In the genomic region with DNA sequence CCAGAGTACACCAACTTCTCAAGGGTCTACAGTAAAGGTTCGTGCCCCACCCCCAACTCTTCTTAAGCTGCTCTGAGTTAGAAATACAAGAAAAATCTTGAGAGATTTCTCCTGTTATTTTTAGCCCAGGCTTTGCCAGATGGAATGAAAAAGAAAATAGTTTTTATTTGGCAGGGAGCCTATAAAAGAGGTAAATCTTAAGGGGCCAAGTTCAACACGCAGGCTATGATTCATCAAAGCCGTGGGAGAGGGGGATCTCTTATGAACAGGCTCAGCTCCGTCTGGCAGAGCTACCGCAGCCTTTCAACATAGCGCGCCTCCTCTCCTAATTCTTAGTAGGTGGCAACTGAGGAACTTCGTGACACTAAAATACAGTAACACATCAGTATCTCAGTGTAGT, we compare ENCODE assay signal across 15 mouse cellular contexts. TPM values are rescaled to one million over a fixed set of nuclear protein-coding genes. Genes with fewer than 3 reads are reported as not detected.
DNase-seq lines count a peak whose midpoint lies in the region; ATAC-seq and TF ChIP-seq lines count a peak whose summit lies in the region.
"Had no signal": no experiment of that assay in that cellular context is flagged by ENCODE, and none has a peak within 500 bp of the region (broad histone marks: within the 10 kb centered on the region; RNA-seq: fewer than 3 reads in every experiment).

No protein-coding gene starts in this region.

- H3K27me3 ChIP-seq in lung, embryonic 15.5 days = no peaks in the 10 kb centered on the region
- H3K27me3 ChIP-seq in myocyte (ENCODE audit: control insufficient read depth, insufficient read depth, insufficient read length) = no peaks in the 10 kb centered on the region
- H3K27me3 ChIP-seq in midbrain, embryonic 13.5 days = no peaks in the 10 kb centered on the region
- no peaks in the 10 kb centered on the region for H3K27me3 ChIP-seq in hindbrain, embryonic 14.5 days (ENCODE audit: control insufficient read depth, insufficient read depth, low read length)
- H3K27me3 ChIP-seq: CH12.LX; heart, embryonic 15.5 days had no signal

- no peaks in the 10 kb centered on the region for H3K9me3 ChIP-seq in lung, embryonic 15.5 days
- no peaks in the 10 kb centered on the region for H3K9me3 ChIP-seq in midbrain, embryonic 13.5 days
- no peaks in the 10 kb centered on the region for H3K9me3 ChIP-seq in hindbrain, embryonic 14.5 days (ENCODE audit: control insufficient read depth, low read length)
- H3K9me3 ChIP-seq: heart, embryonic 15.5 days had no signal

- H3K36me3 ChIP-seq in lung, embryonic 15.5 days = peaks cover 94% of the 10 kb centered on the region
- H3K36me3 ChIP-seq in myocyte (ENCODE audit: control insufficient read depth, insufficient read depth) = peaks cover 97% of the 10 kb centered on the region
- H3K36me3 ChIP-seq in midbrain, embryonic 13.5 days = peaks cover 97% of the 10 kb centered on the region
- H3K36me3 ChIP-seq in hindbrain, embryonic 14.5 days (replicated peaks; ENCODE audit: control insufficient read depth, insufficient read depth) = peaks cover 100% of the 10 kb centered on the region

- intact Hi-C loops in heart, postnatal 36 days (cut with DNase I) = no loop called here

- H3K9ac ChIP-seq in lung, embryonic 15.5 days = no peak overlapping the region
- no peak overlapping the region for H3K9ac ChIP-seq in midbrain, embryonic 13.5 days (replicated peaks)
- H3K9ac ChIP-seq in hindbrain, embryonic 14.5 days = no peak overlapping the region
- H3K9ac ChIP-seq: heart, embryonic 15.5 days had no signal

- H3K79me2 ChIP-seq in myocyte (ENCODE audit: control insufficient read depth, insufficient read depth) = peaks cover 79% of the 10 kb centered on the region

- no peak overlapping the region for H3K4me3 ChIP-seq in lung, embryonic 15.5 days
- H3K4me3 ChIP-seq in myocyte = no peak overlapping the region
- no peak overlapping the region for H3K4me3 ChIP-seq in midbrain, embryonic 13.5 days (replicated peaks)
- H3K4me3 ChIP-seq in hindbrain, embryonic 14.5 days (replicated peaks; ENCODE audit: low read length) = no peak overlapping the region
- H3K4me3 ChIP-seq: heart, embryonic 15.5 days had no signal

- 45% methylated on average over 8 of the region's 8 CpGs for WGBS in lung, embryonic 15.5 days
- WGBS in midbrain, embryonic 13.5 days = 84% methylated on average over 8 of the region's 8 CpGs
- WGBS in hindbrain, embryonic 14.5 days = 79% methylated on average over 8 of the region's 8 CpGs

- peak; percentile 27 for TF ChIP-seq POLR2A in myocyte (IDR thresholded peaks at IDR 0.05; ENCODE audit: insufficient read length, low read depth)

- 0 out of 2 replicates have a peak overlapping the region, but pooled peaks have one; percentile 29 for H3K27ac ChIP-seq in lung, embryonic 15.5 days
- H3K27ac ChIP-seq in midbrain, embryonic 13.5 days = no peak overlapping the region
- H3K27ac ChIP-seq in hindbrain, embryonic 14.5 days = no peak overlapping the region
- H3K27ac ChIP-seq: heart, embryonic 15.5 days; hindbrain, postnatal 0 days had no signal

- peak; percentile 87 for DNase-seq in heart, adult 11 months
- no peak for DNase-seq in heart, postnatal 36 days
- DNase-seq in lung, postnatal 14 days = no peak
- DNase-seq in brain, adult 2 months (ENCODE audit: low read depth, low spot score) = peak; percentile 93
- no peak for DNase-seq in hindbrain, embryonic 14.5 days (ENCODE audit: low spot score)
- DNase-seq: adrenal gland, adult 2 months; gastrocnemius, postnatal 14 days; spleen, adult 18-20 months; thymus, adult 18-20 months had no signal

- no peak for ATAC-seq in lung, embryonic 15.5 days (ENCODE audit: borderline replicate concordance, extremely low read depth, low FRiP score, low TSS enrichment)
- no peak for ATAC-seq in midbrain, embryonic 13.5 days
- no peak for ATAC-seq in hindbrain, embryonic 14.5 days (ENCODE audit: low FRiP score)
- ATAC-seq: hindbrain, postnatal 0 days had no signal

- H3K4me2 ChIP-seq in lung, embryonic 15.5 days = no peak overlapping the region
- peak overlapping the region; percentile 66 for H3K4me2 ChIP-seq in myocyte (ENCODE audit: low read depth)
- no peak overlapping the region for H3K4me2 ChIP-seq in midbrain, embryonic 13.5 days (replicated peaks)
- no peak overlapping the region for H3K4me2 ChIP-seq in hindbrain, embryonic 14.5 days (replicated peaks)
- H3K4me2 ChIP-seq: heart, embryonic 15.5 days had no signal

- peaks cover 65% of the 10 kb centered on the region for H3K4me1 ChIP-seq in lung, embryonic 15.5 days
- peaks cover 67% of the 10 kb centered on the region for H3K4me1 ChIP-seq in midbrain, embryonic 13.5 days (replicated peaks)
- peaks cover 35% of the 10 kb centered on the region for H3K4me1 ChIP-seq in hindbrain, embryonic 14.5 days (replicated peaks; ENCODE audit: control insufficient read depth, insufficient read depth, low read length)

- H3ac ChIP-seq in myocyte (ENCODE audit: control insufficient read depth, insufficient read length) = no peak overlapping the region

TF ChIP-seq in myocyte, 11 proteins besides CTCF, POLR2A, EP300 and RAD21:
- TF ChIP-seq TCF3 (IDR thresholded peaks at IDR 0.05; ENCODE audit: insufficient read length, low read depth) (no peak), TCF12 (IDR thresholded peaks at IDR 0.05; ENCODE audit: insufficient read depth, poor library complexity, severe bottlenecking) (no peak), E2F4 (IDR thresholded peaks at IDR 0.05; ENCODE audit: insufficient read depth) (no peak), REST (IDR thresholded peaks at IDR 0.05; ENCODE audit: insufficient read depth, insufficient read length) (no peak), USF1 (IDR thresholded peaks at IDR 0.05; ENCODE audit: low read depth) (no peak), MYOG (IDR thresholded peaks at IDR 0.05; ENCODE audit: control insufficient read depth in 1 of 3, insufficient read depth in 1 of 3, insufficient read length in 2 of 3, low read depth in 2 of 3) (no peak), MAX (IDR thresholded peaks at IDR 0.05; ENCODE audit: low read depth) (no peak), SRF (IDR thresholded peaks at IDR 0.05; ENCODE audit: control insufficient read depth, insufficient read length, low read depth) (no peak), CEBPB (IDR thresholded peaks at IDR 0.05; ENCODE audit: insufficient read depth, poor library complexity, severe bottlenecking) (no peak), MYOD1 (IDR thresholded peaks at IDR 0.05; ENCODE audit: control insufficient read depth in 1 of 3, insufficient read length in 2 of 3, low read depth in 2 of 3) (no peak), POLR2AphosphoS2 (IDR thresholded peaks at IDR 0.05; ENCODE audit: insufficient read length, low read depth) (no peak)

RNA-seq across cellular contexts. Expression of gene Scd2, which starts 10.0 kb away (rescaled TPM):
- total RNA-seq in heart, postnatal 36 days (2021) = 10 to 100 TPM; 10.7 to 13.0 TPM
- polyA plus RNA-seq in lung, embryonic 15.5 days (2015; fragmentation: Nextera tagmentation; extraction: Ambion mirVana) = 210 and 224 TPM in 2 replicates
- polyA plus RNA-seq in myocyte (2012; fragmentation: generic; extraction: Trizol) = 868 TPM
- 254 and 259 TPM in 2 replicates for polyA plus RNA-seq in midbrain, embryonic 13.5 days (2015; fragmentation: Nextera tagmentation; extraction: Ambion mirVana)
- polyA plus RNA-seq in hindbrain, embryonic 14.5 days (2014; fragmentation: Nextera tagmentation; extraction: Ambion mirVana) = 323 and 381 TPM in 2 replicates

RNA-seq across cellular contexts. Expression of gene Scd4, which starts 29.4 kb away (rescaled TPM):
- 10 to 100 TPM in 1 of 2 experiments, 1 to 10 TPM in 1; 8.2 to 15.2 TPM for total RNA-seq in heart, postnatal 36 days (2021)
- 0.15 and 0.35 TPM in 2 replicates for polyA plus RNA-seq in lung, embryonic 15.5 days (2015; fragmentation: Nextera tagmentation; extraction: Ambion mirVana)
- 0.16 TPM for polyA plus RNA-seq in myocyte (2012; fragmentation: generic; extraction: Trizol)
- 0.08 TPM in 2 replicates for polyA plus RNA-seq in midbrain, embryonic 13.5 days (2015; fragmentation: Nextera tagmentation; extraction: Ambion mirVana)
- polyA plus RNA-seq in hindbrain, embryonic 14.5 days (2014; fragmentation: Nextera tagmentation; extraction: Ambion mirVana) = 0.25 and 0.30 TPM in 2 replicates
- total RNA-seq: CH12.LX had no signal

Comparison
In these comparisons a context has a peak if more than half of its experiments do, and no peak if none do; other contexts are left out.
1. DNase-seq: peak in heart, adult 11 months (single experiment) and brain, adult 2 months (single experiment); none in heart, postnatal 36 days (0 of 2), lung, postnatal 14 days (single experiment) and hindbrain, embryonic 14.5 days (single experiment).